Mouse (Mus musculus): ENCODE measurements around the gene Olfr920. TPM values are rescaled to one million over a fixed set of nuclear protein-coding genes. Genes with fewer than 3 reads are reported as not detected.

Gene Olfr920
- 0.20 and 0.24 TPM in 2 replicates for polyA plus RNA-seq (2012; rRNA removed)

DNA sequence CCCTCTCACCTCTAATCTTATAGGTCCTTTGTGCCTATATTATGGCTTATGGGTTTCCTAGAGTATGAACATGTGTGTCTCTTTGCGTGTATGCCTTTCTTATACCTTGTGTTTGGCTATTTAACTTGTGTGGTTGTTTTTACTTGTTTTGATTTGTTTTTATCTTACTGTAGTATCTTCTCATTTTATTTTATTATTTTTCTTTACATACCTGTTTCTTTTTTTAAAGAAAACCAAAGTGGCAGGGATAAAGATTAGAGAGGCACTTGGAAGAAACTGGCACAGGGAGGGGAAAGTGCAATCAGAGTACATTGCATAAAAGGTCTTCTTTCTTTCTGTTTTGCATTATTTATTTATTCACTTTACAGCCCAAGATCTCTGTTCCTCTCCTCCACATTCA, at the start of gene Olfr920:
Gene Olfr920 (plus strand): TSS at position 301 of the 400 bp plus-strand sequence.
- no peaks in the 10 kb centered on the region for H3K4me1 ChIP-seq (ENCODE audit: control insufficient read depth, insufficient read depth, low read length)
- WGBS: 97% methylated on average over 1 of the region's 1 CpGs
- DNase-seq: no peak
- H3K27ac ChIP-seq (ENCODE audit: insufficient read depth, low read length): no peak within 1 kb of the TSS
- TF ChIP-seq CTCF (IDR thresholded peaks at IDR 0.05; ENCODE audit: borderline replicate concordance, insufficient read depth, low read depth, low read length): no peak
- no peak for TF ChIP-seq POLR2A (IDR thresholded peaks at IDR 0.05; ENCODE audit: borderline replicate concordance, insufficient read depth, low read length)
- no peak within 1 kb of the TSS for H3K4me3 ChIP-seq (replicated peaks; ENCODE audit: insufficient read depth, low read depth, low read length)
- H3K27me3 ChIP-seq (ENCODE audit: control insufficient read depth, insufficient read depth, low read length): no peaks in the 10 kb centered on the region

DNA sequence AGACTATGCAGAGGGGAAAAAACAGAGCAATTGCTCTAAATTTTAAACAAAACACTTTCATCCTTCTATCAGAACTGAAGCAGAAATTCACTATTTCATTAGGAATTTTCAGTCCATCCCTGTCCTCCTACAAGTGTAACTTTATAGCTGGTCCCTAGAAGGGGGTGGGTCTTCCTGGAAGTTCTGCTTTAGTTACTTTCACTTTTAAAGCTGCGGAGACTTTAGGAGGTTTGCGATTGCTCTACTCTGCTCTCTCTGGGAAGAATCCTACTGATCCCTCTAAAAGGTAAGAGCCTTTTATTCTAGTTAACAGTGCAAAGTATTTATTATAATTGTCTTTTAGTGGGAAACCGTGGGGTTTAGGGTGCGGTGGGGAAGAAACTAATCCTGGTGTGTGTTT, 34.0 kb upstream of the Olfr920 start, which contains the start of gene Vwa5a:
Gene Vwa5a (plus strand): TSS at position 167 of the 400 bp plus-strand sequence.
- Histone ChIP-seq H3K4me1 (ENCODE audit: control insufficient read depth, insufficient read depth, low read length) (no peaks in the 10 kb centered on the region), H3K4me3 (replicated peaks; ENCODE audit: insufficient read depth, low read depth, low read length) (peak within 1 kb of the TSS; percentile 30), H3K27ac (ENCODE audit: insufficient read depth, low read length) (no peak within 1 kb of the TSS), H3K27me3 (ENCODE audit: control insufficient read depth, insufficient read depth, low read length) (no peaks in the 10 kb centered on the region)
- no peak for DNase-seq
- WGBS: under 1% methylated on average over 4 of the region's 4 CpGs
- no peak for TF ChIP-seq CTCF (IDR thresholded peaks at IDR 0.05; ENCODE audit: borderline replicate concordance, insufficient read depth, low read depth, low read length)
- TF ChIP-seq POLR2A (IDR thresholded peaks at IDR 0.05; ENCODE audit: borderline replicate concordance, insufficient read depth, low read length): no peak

DNA sequence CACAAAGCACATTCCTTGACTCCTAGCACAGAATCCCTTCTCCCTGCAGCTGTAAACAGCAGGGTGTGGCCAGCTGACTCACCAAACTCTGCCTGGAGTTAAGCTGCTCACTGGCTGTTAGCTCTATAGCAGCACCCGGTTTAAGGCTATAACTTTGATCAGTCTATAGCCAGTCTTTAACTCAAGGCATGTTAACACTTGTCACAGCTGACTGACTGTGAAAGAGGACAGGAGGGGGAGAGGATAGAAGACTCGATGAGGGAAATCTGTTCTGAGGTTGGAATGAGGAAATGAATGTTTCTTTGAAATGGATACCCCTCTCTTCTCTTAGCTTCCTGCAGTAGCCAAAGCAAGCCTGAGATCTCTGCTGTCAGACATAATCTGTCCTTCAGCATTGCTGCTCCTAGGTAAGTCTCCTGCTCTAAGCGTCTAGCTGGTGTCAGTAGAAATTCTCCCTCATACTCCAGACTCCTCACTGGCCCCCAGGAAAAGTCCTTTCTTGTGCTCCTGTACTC, 33.1 kb upstream of the Olfr920 start:
- no peak for DNase-seq
- H3K27me3 ChIP-seq (ENCODE audit: control insufficient read depth, insufficient read depth, low read length): no peaks in the 10 kb centered on the region
- 3% methylated on average over 3 of the region's 3 CpGs for WGBS
- TF ChIP-seq POLR2A (IDR thresholded peaks at IDR 0.05; ENCODE audit: borderline replicate concordance, insufficient read depth, low read length) (no peak), CTCF (IDR thresholded peaks at IDR 0.05; ENCODE audit: borderline replicate concordance, insufficient read depth, low read depth, low read length) (no peak)
- peak overlapping the region; percentile 9 for H3K4me3 ChIP-seq (replicated peaks; ENCODE audit: insufficient read depth, low read depth, low read length)
- no peak overlapping the region for H3K27ac ChIP-seq (ENCODE audit: insufficient read depth, low read length)
- no peaks in the 10 kb centered on the region for H3K4me1 ChIP-seq (ENCODE audit: control insufficient read depth, insufficient read depth, low read length)

DNA sequence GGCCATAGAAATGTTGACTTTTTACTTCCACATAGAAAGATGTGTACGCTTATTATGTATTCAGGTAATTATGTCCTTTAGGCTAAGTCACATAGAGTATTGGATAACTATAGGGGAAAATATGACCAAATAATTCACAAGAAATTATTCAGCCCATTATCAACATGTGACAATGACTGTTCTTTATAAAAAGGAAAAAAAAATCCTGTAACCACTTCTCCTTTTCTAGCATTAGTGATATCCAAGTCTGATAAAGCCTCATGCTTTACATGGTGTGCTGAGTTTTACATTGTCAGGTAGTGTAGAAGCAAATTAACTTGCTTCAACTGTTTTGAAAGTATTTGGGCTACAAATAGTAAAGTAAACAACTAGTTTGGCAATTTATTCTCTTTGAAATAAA, 28.1 kb upstream of the Olfr920 start:
- H3K27ac ChIP-seq (ENCODE audit: insufficient read depth, low read length): no peak overlapping the region
- WGBS: 95% methylated on average over 1 of the region's 1 CpGs
- H3K27me3 ChIP-seq (ENCODE audit: control insufficient read depth, insufficient read depth, low read length): no peaks in the 10 kb centered on the region
- H3K4me3 ChIP-seq (replicated peaks; ENCODE audit: insufficient read depth, low read depth, low read length): no peak overlapping the region
- no peaks in the 10 kb centered on the region for H3K4me1 ChIP-seq (ENCODE audit: control insufficient read depth, insufficient read depth, low read length)
- no peak for DNase-seq
- TF ChIP-seq CTCF (IDR thresholded peaks at IDR 0.05; ENCODE audit: borderline replicate concordance, insufficient read depth, low read depth, low read length): no peak
- TF ChIP-seq POLR2A (IDR thresholded peaks at IDR 0.05; ENCODE audit: borderline replicate concordance, insufficient read depth, low read length): no peak

DNA sequence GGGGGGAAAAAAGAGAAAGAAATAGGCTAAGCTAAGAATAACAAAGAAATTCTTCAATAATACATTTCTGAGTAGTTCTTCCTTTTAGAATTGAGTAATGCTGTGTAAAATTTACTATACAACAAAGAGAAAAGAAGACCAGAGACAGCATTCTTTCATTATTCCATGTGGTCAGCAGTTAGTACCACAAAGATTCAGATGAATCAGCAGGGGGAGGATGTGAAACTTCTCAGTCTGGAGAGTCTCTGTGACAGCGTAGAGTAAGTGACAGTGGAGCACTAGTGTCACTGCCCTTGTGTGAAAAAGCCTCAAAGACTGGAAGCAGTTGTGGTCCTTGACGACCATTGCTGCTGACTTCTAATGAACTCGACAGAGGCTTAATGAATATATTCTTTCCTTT, 23.9 kb upstream of the Olfr920 start:
- TF ChIP-seq POLR2A (IDR thresholded peaks at IDR 0.05; ENCODE audit: borderline replicate concordance, insufficient read depth, low read length) (no peak), CTCF (IDR thresholded peaks at IDR 0.05; ENCODE audit: borderline replicate concordance, insufficient read depth, low read depth, low read length) (no peak)
- no peaks in the 10 kb centered on the region for H3K27me3 ChIP-seq (ENCODE audit: control insufficient read depth, insufficient read depth, low read length)
- WGBS: 72% methylated on average over 3 of the region's 3 CpGs
- H3K4me3 ChIP-seq (replicated peaks; ENCODE audit: insufficient read depth, low read depth, low read length): no peak overlapping the region
- H3K4me1 ChIP-seq (ENCODE audit: control insufficient read depth, insufficient read depth, low read length): no peaks in the 10 kb centered on the region
- no peak for DNase-seq
- no peak overlapping the region for H3K27ac ChIP-seq (ENCODE audit: insufficient read depth, low read length)

DNA sequence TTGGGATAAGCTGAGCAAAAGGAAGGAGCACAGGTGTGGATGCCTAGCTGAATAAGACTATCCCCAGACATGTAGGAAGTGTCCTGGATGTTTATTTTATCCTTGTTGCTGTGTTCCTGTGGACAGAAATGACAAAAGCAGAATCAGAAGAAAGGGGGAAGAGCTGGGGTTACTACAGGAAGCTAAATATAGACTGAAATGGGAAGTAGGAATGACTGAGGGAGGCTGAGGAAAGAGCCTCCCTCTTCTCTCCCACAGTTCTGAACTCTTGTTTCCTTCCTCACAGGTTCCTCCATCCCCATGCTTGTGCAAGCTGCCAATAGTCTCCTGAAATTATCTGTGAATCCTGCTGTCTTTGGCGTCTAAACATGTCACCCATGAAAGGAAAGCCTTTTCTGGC, 10.7 kb upstream of the Olfr920 start:
- Histone ChIP-seq H3K4me3 (replicated peaks; ENCODE audit: insufficient read depth, low read depth, low read length) (no peak overlapping the region), H3K27ac (ENCODE audit: insufficient read depth, low read length) (no peak overlapping the region), H3K27me3 (ENCODE audit: control insufficient read depth, insufficient read depth, low read length) (no peaks in the 10 kb centered on the region), H3K4me1 (ENCODE audit: control insufficient read depth, insufficient read depth, low read length) (no peaks in the 10 kb centered on the region)
- WGBS: 79% methylated on average over 1 of the region's 1 CpGs
- DNase-seq: no peak
- TF ChIP-seq POLR2A (IDR thresholded peaks at IDR 0.05; ENCODE audit: borderline replicate concordance, insufficient read depth, low read length) (no peak), CTCF (IDR thresholded peaks at IDR 0.05; ENCODE audit: borderline replicate concordance, insufficient read depth, low read depth, low read length) (no peak)

DNA sequence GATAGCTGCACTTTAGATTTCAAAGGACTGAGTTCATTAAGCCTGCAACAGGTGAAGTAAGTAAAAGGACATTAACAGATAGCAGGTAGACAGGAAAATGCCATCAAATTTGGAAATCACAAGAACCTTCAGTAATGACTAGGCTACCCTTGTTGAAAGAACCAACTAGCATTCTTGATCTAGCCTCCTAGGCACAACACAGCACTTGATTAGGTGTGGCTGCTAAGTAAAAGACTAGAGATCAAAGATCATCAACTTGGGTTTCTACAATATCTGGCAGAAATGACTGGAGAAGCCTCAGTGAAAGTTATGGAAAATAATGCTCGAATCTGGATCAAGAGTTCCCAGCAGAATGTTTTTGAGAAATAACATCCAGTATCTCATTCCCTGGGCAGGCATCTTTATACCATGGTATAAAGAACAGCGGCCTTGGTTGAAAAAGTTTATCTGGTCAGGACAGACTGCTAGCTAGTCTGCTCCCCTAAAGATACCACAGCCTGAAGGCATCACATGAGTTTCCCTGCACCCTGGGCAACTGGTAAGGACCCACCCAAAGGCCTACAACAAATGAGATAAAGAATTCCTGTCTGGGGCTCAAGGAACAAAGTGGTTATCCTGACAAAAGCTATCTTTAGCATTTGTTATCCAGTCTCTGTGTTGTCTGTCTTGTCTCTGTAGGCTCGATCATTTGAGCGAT, 7.3 kb upstream of the Olfr920 start:
- Histone ChIP-seq H3K27me3 (ENCODE audit: control insufficient read depth, insufficient read depth, low read length) (no peaks in the 10 kb centered on the region), H3K27ac (ENCODE audit: insufficient read depth, low read length) (no peak overlapping the region), H3K4me3 (replicated peaks; ENCODE audit: insufficient read depth, low read depth, low read length) (no peak overlapping the region), H3K4me1 (ENCODE audit: control insufficient read depth, insufficient read depth, low read length) (no peaks in the 10 kb centered on the region)
- no peak for DNase-seq
- WGBS: 93% methylated on average over 4 of the region's 4 CpGs
- no peak for TF ChIP-seq POLR2A (IDR thresholded peaks at IDR 0.05; ENCODE audit: borderline replicate concordance, insufficient read depth, low read length)

DNA sequence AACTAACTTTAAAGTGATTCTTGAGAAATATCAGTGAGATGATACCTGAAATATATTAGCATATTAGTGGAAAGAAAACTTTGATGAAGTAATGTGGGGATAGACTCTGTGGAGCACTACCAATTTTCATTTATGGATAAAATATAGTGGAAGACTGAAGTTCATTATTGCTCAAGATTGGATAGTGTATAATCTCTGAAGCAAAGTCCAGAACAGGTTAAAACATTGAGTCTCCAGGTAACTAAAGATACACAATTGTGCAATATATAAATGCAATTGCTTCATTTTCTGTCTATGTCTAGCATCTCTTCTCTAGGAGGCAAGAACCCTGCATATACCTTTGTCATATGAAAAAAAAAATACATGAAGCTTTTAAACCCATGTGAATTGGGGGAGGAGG, 20.7 kb downstream of the Olfr920 start, which contains the start of gene Olfr921:
Gene Olfr921 (plus strand): TSS at position 301 of the 400 bp plus-strand sequence.
- no peak within 1 kb of the TSS for H3K27ac ChIP-seq (ENCODE audit: insufficient read depth, low read length)
- H3K4me1 ChIP-seq (ENCODE audit: control insufficient read depth, insufficient read depth, low read length): no peaks in the 10 kb centered on the region
- no peak for DNase-seq
- H3K4me3 ChIP-seq (replicated peaks; ENCODE audit: insufficient read depth, low read depth, low read length): no peak within 1 kb of the TSS
- no peak for TF ChIP-seq POLR2A (IDR thresholded peaks at IDR 0.05; ENCODE audit: borderline replicate concordance, insufficient read depth, low read length)
- TF ChIP-seq CTCF (IDR thresholded peaks at IDR 0.05; ENCODE audit: borderline replicate concordance, insufficient read depth, low read depth, low read length): no peak
- no peaks in the 10 kb centered on the region for H3K27me3 ChIP-seq (ENCODE audit: control insufficient read depth, insufficient read depth, low read length)

Data from cerebellum, adult 2 months (tissue).